17 mouse cellular contexts compared by ENCODE assay signal in genomic region chr10:78296371-78296770, GRCm38 (mm10). TPM values are rescaled to one million over a fixed set of nuclear protein-coding genes. Genes with fewer than 3 reads are reported as not detected.
DNase-seq lines count a peak whose midpoint lies in the region; ATAC-seq and TF ChIP-seq lines count a peak whose summit lies in the region.
"Had no signal": no experiment of that assay in that cellular context is flagged by ENCODE, and none has a peak within 500 bp of the region (broad histone marks: within the 10 kb centered on the region; RNA-seq: fewer than 3 reads in every experiment).

No protein-coding gene starts in this region.

- no peak overlapping the region for H3K9ac ChIP-seq in heart, adult 2 months (ENCODE audit: low read depth, low read length)
- H3K9ac ChIP-seq in heart, embryonic 12.5 days, result no peak overlapping the region
- 0 out of 2 replicates have a peak overlapping the region, but pooled peaks have one; percentile 61 for H3K9ac ChIP-seq in liver, postnatal 0 days (replicated peaks)
- H3K9ac ChIP-seq: embryonic facial prominence, embryonic 13.5 days; hindbrain, embryonic 14.5 days; liver, embryonic 14.5 days; neural tube, embryonic 13.5 days; stomach, embryonic 15.5 days had no signal

- H3K27ac ChIP-seq in heart, adult 2 months, result peak overlapping the region; percentile 97
- no peak overlapping the region for H3K27ac ChIP-seq in heart, embryonic 12.5 days (ENCODE audit: poor library complexity, severe bottlenecking)
- H3K27ac ChIP-seq in liver, postnatal 0 days (ENCODE audit: low read depth), result peak overlapping the region; percentile 98
- 0 out of 2 replicates have a peak overlapping the region, but pooled peaks have one; percentile 4 for H3K27ac ChIP-seq in olfactory bulb, adult 2 months (ENCODE audit: insufficient read depth, low read depth, low read length)
- H3K27ac ChIP-seq: embryonic facial prominence, embryonic 13.5 days; hindbrain, embryonic 14.5 days; liver, embryonic 14.5 days; neural tube, embryonic 13.5 days; stomach, embryonic 15.5 days had no signal

- no peaks in the 10 kb centered on the region; the same call in 1 of the 2 replicates for H3K79me2 ChIP-seq in heart, adult 2 months (replicated peaks; ENCODE audit: control insufficient read depth, insufficient read depth, low read length)

- peak overlapping the region; percentile 29 for H3K4me3 ChIP-seq in heart, adult 2 months
- no peak overlapping the region for H3K4me3 ChIP-seq in heart, embryonic 12.5 days
- H3K4me3 ChIP-seq in liver, postnatal 0 days (ENCODE audit: low read depth, low read length), result no peak overlapping the region
- H3K4me3 ChIP-seq in lung, adult 2 months (replicated peaks; ENCODE audit: extremely low read depth, low read depth, low read length), result no peak overlapping the region
- H3K4me3 ChIP-seq in olfactory bulb, adult 2 months (ENCODE audit: insufficient read depth, low read depth, low read length), result no peak overlapping the region
- H3K4me3 ChIP-seq: embryonic facial prominence, embryonic 13.5 days; neural tube, embryonic 13.5 days; stomach, embryonic 15.5 days had no signal

- ATAC-seq in heart, embryonic 12.5 days (ENCODE audit: insufficient number of reproducible peaks, low FRiP score), result no peak
- no peak for ATAC-seq in liver, postnatal 0 days
- ATAC-seq: intestine, embryonic 16.5 days had no signal

- no peak for TF ChIP-seq EP300 in heart, adult 2 months (IDR thresholded peaks at IDR 0.05; ENCODE audit: insufficient read depth, low read depth, low read length)
- no peak for TF ChIP-seq EP300 in liver, postnatal 0 days (IDR thresholded peaks at IDR 0.05; ENCODE audit: low read depth)

- H3K9me3 ChIP-seq in heart, embryonic 12.5 days (replicated peaks), result no peaks in the 10 kb centered on the region
- no peaks in the 10 kb centered on the region for H3K9me3 ChIP-seq in liver, postnatal 0 days (ENCODE audit: low read length)
- H3K9me3 ChIP-seq: embryonic facial prominence, embryonic 13.5 days; neural tube, embryonic 13.5 days; stomach, embryonic 15.5 days had no signal

- no peak for TF ChIP-seq POLR2A in heart, adult 2 months (IDR thresholded peaks at IDR 0.05; ENCODE audit: insufficient read depth, low read depth, low read length)
- no peak for TF ChIP-seq POLR2A in lung, adult 2 months (IDR thresholded peaks at IDR 0.05; ENCODE audit: borderline replicate concordance, extremely low read depth, low read depth, low read length)
- no peak for TF ChIP-seq POLR2A in olfactory bulb, adult 2 months (IDR thresholded peaks at IDR 0.05; ENCODE audit: insufficient read depth, low read depth, low read length)

- 62% methylated on average over 5 of the region's 5 CpGs for WGBS in heart, adult 2 months
- 85% methylated on average over 5 of the region's 5 CpGs for WGBS in heart, embryonic 12.5 days
- WGBS in liver, postnatal 0 days (ENCODE audit: insufficient replicate concordance), result 77% methylated on average over 5 of the region's 5 CpGs
- WGBS in lung, adult 2 months, result 75% methylated on average over 5 of the region's 5 CpGs
- WGBS in olfactory bulb, adult 2 months, result 91% methylated on average over 5 of the region's 5 CpGs

- no peaks in the 10 kb centered on the region for H3K27me3 ChIP-seq in heart, adult 2 months (ENCODE audit: control insufficient read depth, insufficient read depth, low read length)
- H3K27me3 ChIP-seq in heart, embryonic 12.5 days (replicated peaks), result no peaks in the 10 kb centered on the region
- H3K27me3 ChIP-seq in liver, postnatal 0 days (ENCODE audit: insufficient read depth, low read length), result no peaks in the 10 kb centered on the region
- H3K27me3 ChIP-seq: embryonic facial prominence, embryonic 13.5 days; neural tube, embryonic 13.5 days; stomach, embryonic 15.5 days had no signal

- no peak for DNase-seq in heart, adult 2 months
- DNase-seq in liver, postnatal 0 days, result no peak
- DNase-seq in liver, result no peak
- DNase-seq in lung, adult 2 months, result peak; percentile 29
- DNase-seq in right cerebral cortex, postnatal 14 days, result no peak
- DNase-seq: cerebellum, adult 11 months; kidney, postnatal 4 days; layer of hippocampus, postnatal 36 days; left cerebral cortex, postnatal 4 days had no signal

- H3K36me3 ChIP-seq in heart, adult 2 months (ENCODE audit: control insufficient read depth, insufficient read depth, low read length), result no peaks in the 10 kb centered on the region
- no peaks in the 10 kb centered on the region for H3K36me3 ChIP-seq in heart, embryonic 12.5 days
- no peaks in the 10 kb centered on the region for H3K36me3 ChIP-seq in liver, postnatal 0 days (replicated peaks; ENCODE audit: insufficient read depth, low read length)
- H3K36me3 ChIP-seq: embryonic facial prominence, embryonic 13.5 days; neural tube, embryonic 13.5 days; stomach, embryonic 15.5 days had no signal

- TF ChIP-seq CTCF in heart, adult 2 months (IDR thresholded peaks at IDR 0.05), result no peak
- no peak for TF ChIP-seq CTCF in liver, postnatal 0 days (IDR thresholded peaks at IDR 0.05; ENCODE audit: low read depth)
- TF ChIP-seq CTCF in lung, adult 2 months (IDR thresholded peaks at IDR 0.05; ENCODE audit: insufficient read depth, low read length), result no peak
- no peak for TF ChIP-seq CTCF in olfactory bulb, adult 2 months (IDR thresholded peaks at IDR 0.05; ENCODE audit: insufficient read depth, low read depth, low read length)

- intact Hi-C loops in heart, adult 2 months (cut with DNase I), result loop anchor here (2.0 kb wide), 1 partner anchor 18 kb away; no protein-coding TSS in a partner anchor

- peaks cover 18% of the 10 kb centered on the region for H3K4me1 ChIP-seq in heart, adult 2 months (ENCODE audit: control insufficient read depth, insufficient read depth, low read length)
- H3K4me1 ChIP-seq in heart, embryonic 12.5 days (replicated peaks), result peaks cover 33% of the 10 kb centered on the region
- H3K4me1 ChIP-seq in liver, postnatal 0 days (ENCODE audit: insufficient read depth), result peaks cover 43% of the 10 kb centered on the region
- H3K4me1 ChIP-seq in lung, adult 2 months (ENCODE audit: control insufficient read depth, insufficient read depth, low read length), result peaks cover 19% of the 10 kb centered on the region
- H3K4me1 ChIP-seq in olfactory bulb, adult 2 months (ENCODE audit: control insufficient read depth, insufficient read depth, low read length), result peaks cover 46% of the 10 kb centered on the region

- no peak overlapping the region for H3K4me2 ChIP-seq in heart, embryonic 12.5 days
- peak overlapping the region; percentile 67; the same call in 1 of the 2 replicates for H3K4me2 ChIP-seq in liver, postnatal 0 days (ENCODE audit: low read depth, low read length)
- H3K4me2 ChIP-seq: embryonic facial prominence, embryonic 13.5 days; hindbrain, embryonic 14.5 days; neural tube, embryonic 13.5 days; stomach, embryonic 15.5 days had no signal

RNA-seq across cellular contexts. Expression of gene Trappc10, which starts 51.9 kb away (rescaled TPM):
- 10 to 100 TPM; 43.8 to 52.9 TPM for total RNA-seq in heart, adult 2 months (2021)
- polyA plus RNA-seq in heart, adult 2 months (2012; rRNA removed), result 37.4 and 51.5 TPM in 2 replicates
- 14.5 and 16.1 TPM in 2 replicates for polyA plus RNA-seq in heart, embryonic 12.5 days (2016; fragmentation: Nextera tagmentation; extraction: Ambion mirVana)
- polyA plus RNA-seq in liver, postnatal 0 days (2015; fragmentation: Nextera tagmentation; extraction: Ambion mirVana), result 13.9 and 14.7 TPM in 2 replicates
- 45.4 and 50.0 TPM in 2 replicates for polyA plus RNA-seq in lung, adult 2 months (2012; rRNA removed)
- polyA plus RNA-seq in olfactory bulb, adult 2 months (2012; ENCODE audit: insufficient read depth, insufficient read length, low replicate concordance, missing spikeins), result 121 TPM in 1 of 2 replicates, not detected in the other

RNA-seq across cellular contexts. Expression of gene Agpat3, which starts 55.9 kb away (rescaled TPM):
- 100 to 1,000 TPM; 209 to 232 TPM for total RNA-seq in heart, adult 2 months (2021)
- 286 and 366 TPM in 2 replicates for polyA plus RNA-seq in heart, adult 2 months (2012; rRNA removed)
- polyA plus RNA-seq in heart, embryonic 12.5 days (2016; fragmentation: Nextera tagmentation; extraction: Ambion mirVana), result 46.1 and 48.7 TPM in 2 replicates
- polyA plus RNA-seq in liver, postnatal 0 days (2015; fragmentation: Nextera tagmentation; extraction: Ambion mirVana), result 154 and 171 TPM in 2 replicates
- polyA plus RNA-seq in lung, adult 2 months (2012; rRNA removed), result 209 and 247 TPM in 2 replicates
- 102 TPM in 1 of 2 replicates, not detected in the other for polyA plus RNA-seq in olfactory bulb, adult 2 months (2012; ENCODE audit: insufficient read depth, insufficient read length, low replicate concordance, missing spikeins)
